Mouse (Mus musculus): ENCODE data around the gene Psme3.

GRCm38 (mm10) chr11:101315665-101316500 lies at the start of gene Psme3:
- TF ChIP-seq CTCF (IDR thresholded peaks at IDR 0.05; ENCODE audit: low read depth): peak; percentile 22; the same call in 1 of the 2 replicates
- TF ChIP-seq EP300 (IDR thresholded peaks at IDR 0.05; ENCODE audit: low read depth): peak; percentile 99

All from liver, embryonic 14.5 days (tissue).